Comparison of ENCODE assay signal across 8 mouse cellular contexts in genomic region chr17:53480433-53480832, GRCm38 (mm10). TPM values are rescaled to one million over a fixed set of nuclear protein-coding genes. Genes with fewer than 3 reads are reported as not detected.
A peak's percentile ranks its signal among the peaks of the same experiment; 100 is the strongest.
DNase-seq lines count a peak whose midpoint lies in the region; ATAC-seq and TF ChIP-seq lines count a peak whose summit lies in the region.

No protein-coding gene starts in this region.

- peaks cover 4% of the 10 kb centered on the region for H3K36me3 ChIP-seq in lung, embryonic 16.5 days (ENCODE audit: control insufficient read depth, insufficient read depth, low read length)
- H3K36me3 ChIP-seq in forebrain, embryonic 10.5 days (replicated peaks), result peaks cover 17% of the 10 kb centered on the region
- H3K36me3 ChIP-seq in limb, embryonic 11.5 days (ENCODE audit: control insufficient read depth, insufficient read depth, low read length), result no peaks in the 10 kb centered on the region

- no peak overlapping the region for H3K27ac ChIP-seq in lung, embryonic 16.5 days (ENCODE audit: low read length)
- H3K27ac ChIP-seq in forebrain, embryonic 10.5 days, result peak overlapping the region; percentile 93; the same call in 1 of the 2 replicates
- H3K27ac ChIP-seq in limb, embryonic 11.5 days (replicated peaks; ENCODE audit: low read depth, low read length), result no peak overlapping the region
- no peak overlapping the region for H3K27ac ChIP-seq in olfactory bulb, adult 2 months (ENCODE audit: insufficient read depth, low read depth, low read length)

- H3K4me1 ChIP-seq in lung, embryonic 16.5 days (replicated peaks; ENCODE audit: control insufficient read depth, insufficient read depth, low read length), result peaks cover 15% of the 10 kb centered on the region
- peaks cover 25% of the 10 kb centered on the region for H3K4me1 ChIP-seq in forebrain, embryonic 10.5 days
- H3K4me1 ChIP-seq in limb, embryonic 11.5 days (ENCODE audit: control insufficient read depth, insufficient read depth, low read length), result peaks cover 4% of the 10 kb centered on the region; the same call in 1 of the 2 replicates
- H3K4me1 ChIP-seq in olfactory bulb, adult 2 months (ENCODE audit: control insufficient read depth, insufficient read depth, low read length), result peaks cover 2% of the 10 kb centered on the region
- peaks cover 5% of the 10 kb centered on the region; the same call in 1 of the 2 replicates for H3K4me1 ChIP-seq in lung, adult 2 months (ENCODE audit: control insufficient read depth, insufficient read depth, low read length)

- ATAC-seq in lung, embryonic 16.5 days (ENCODE audit: low read depth), result no peak
- no peak for ATAC-seq in limb, embryonic 11.5 days (ENCODE audit: insufficient number of reproducible peaks, low FRiP score, low TSS enrichment, low read depth)

- 41% methylated on average over 7 of the region's 7 CpGs for WGBS in lung, embryonic 16.5 days
- 61% methylated on average over 7 of the region's 7 CpGs for WGBS in forebrain, embryonic 10.5 days
- WGBS in limb, embryonic 11.5 days, result 64% methylated on average over 7 of the region's 7 CpGs
- 40% methylated on average over 7 of the region's 7 CpGs for WGBS in olfactory bulb, adult 2 months
- 28% methylated on average over 7 of the region's 7 CpGs for WGBS in lung, adult 2 months

- H3K4me3 ChIP-seq in lung, embryonic 16.5 days (ENCODE audit: low read length), result peak overlapping the region; percentile 98
- H3K4me3 ChIP-seq in forebrain, embryonic 10.5 days, result peak overlapping the region; percentile 89
- H3K4me3 ChIP-seq in limb, embryonic 11.5 days (ENCODE audit: low read depth, low read length), result peak overlapping the region; percentile 88
- 0 out of 2 replicates have a peak overlapping the region, but pooled peaks have one; percentile 19 for H3K4me3 ChIP-seq in olfactory bulb, adult 2 months (ENCODE audit: insufficient read depth, low read depth, low read length)
- H3K4me3 ChIP-seq in lung, adult 2 months (replicated peaks; ENCODE audit: extremely low read depth, low read depth, low read length), result no peak overlapping the region

- peak overlapping the region; percentile 98 for H3K9ac ChIP-seq in lung, embryonic 16.5 days (ENCODE audit: low read length)
- peak overlapping the region; percentile 90 for H3K9ac ChIP-seq in limb, embryonic 11.5 days (ENCODE audit: low read length)

- H3K9me3 ChIP-seq in lung, embryonic 16.5 days (ENCODE audit: control insufficient read depth, low read length), result no peaks in the 10 kb centered on the region
- H3K9me3 ChIP-seq in forebrain, embryonic 10.5 days, result no peaks in the 10 kb centered on the region
- H3K9me3 ChIP-seq in limb, embryonic 11.5 days (ENCODE audit: control insufficient read depth, low read length), result no peaks in the 10 kb centered on the region

- no peak for TF ChIP-seq CTCF in olfactory bulb, adult 2 months (IDR thresholded peaks at IDR 0.05; ENCODE audit: insufficient read depth, low read depth, low read length)
- no peak for TF ChIP-seq CTCF in lung, adult 2 months (IDR thresholded peaks at IDR 0.05; ENCODE audit: insufficient read depth, low read length)

- DNase-seq in lung, postnatal 14 days, result no peak
- DNase-seq in forebrain, embryonic 10.5 days (ENCODE audit: extremely low spot score, low spot score), result no peak
- no peak for DNase-seq in limb, embryonic 11.5 days (ENCODE audit: low spot score)
- DNase-seq in urinary bladder, postnatal 4 days (ENCODE audit: low spot score in 2 of 2), result no peak
- no peak for DNase-seq in spleen, postnatal 36 days (ENCODE audit: low spot score in 2 of 2)
- no peak for DNase-seq in lung, adult 2 months

- peak overlapping the region; percentile 75 for H3K4me2 ChIP-seq in lung, embryonic 16.5 days (ENCODE audit: low read depth, low read length)
- peak overlapping the region; percentile 55 for H3K4me2 ChIP-seq in limb, embryonic 11.5 days (ENCODE audit: low read depth, severe bottlenecking)

- no peak for TF ChIP-seq POLR2A in olfactory bulb, adult 2 months (IDR thresholded peaks at IDR 0.05; ENCODE audit: insufficient read depth, low read depth, low read length)
- no peak for TF ChIP-seq POLR2A in lung, adult 2 months (IDR thresholded peaks at IDR 0.05; ENCODE audit: borderline replicate concordance, extremely low read depth, low read depth, low read length)

- no peaks in the 10 kb centered on the region for H3K27me3 ChIP-seq in lung, embryonic 16.5 days (ENCODE audit: control insufficient read depth, insufficient read depth, low read depth, low read length)
- H3K27me3 ChIP-seq in forebrain, embryonic 10.5 days (ENCODE audit: poor library complexity, severe bottlenecking), result no peaks in the 10 kb centered on the region
- no peaks in the 10 kb centered on the region for H3K27me3 ChIP-seq in limb, embryonic 11.5 days (ENCODE audit: control insufficient read depth, insufficient read depth, low read length)

RNA-seq across cellular contexts. Expression of gene Rab5a, which starts 1.4 kb away (rescaled TPM):
- 66.1 and 71.7 TPM in 2 replicates for polyA plus RNA-seq in lung, embryonic 16.5 days (2015; fragmentation: Nextera tagmentation; extraction: Ambion mirVana)
- 55.3 and 56.5 TPM in 2 replicates for polyA plus RNA-seq in forebrain, embryonic 10.5 days (2016; fragmentation: Nextera tagmentation; extraction: Ambion mirVana)
- polyA plus RNA-seq in limb, embryonic 11.5 days (2014; fragmentation: Nextera tagmentation; extraction: Ambion mirVana), result 75.1 and 81.6 TPM in 2 replicates
- not detected in 2 replicates for polyA plus RNA-seq in olfactory bulb, adult 2 months (2012; ENCODE audit: insufficient read depth, insufficient read length, low replicate concordance, missing spikeins)
- 8.9 and 13.5 TPM in 2 replicates for polyA plus RNA-seq in lung, adult 2 months (2012; rRNA removed)

RNA-seq across cellular contexts. Expression of gene Efhb, which starts 17.3 kb away (rescaled TPM):
- 1.1 and 1.3 TPM in 2 replicates for polyA plus RNA-seq in lung, embryonic 16.5 days (2015; fragmentation: Nextera tagmentation; extraction: Ambion mirVana)
- polyA plus RNA-seq in forebrain, embryonic 10.5 days (2016; fragmentation: Nextera tagmentation; extraction: Ambion mirVana), result 0.41 and 0.66 TPM in 2 replicates
- polyA plus RNA-seq in limb, embryonic 11.5 days (2014; fragmentation: Nextera tagmentation; extraction: Ambion mirVana), result 0.17 and 0.26 TPM in 2 replicates
- polyA plus RNA-seq in olfactory bulb, adult 2 months (2012; ENCODE audit: insufficient read depth, insufficient read length, low replicate concordance, missing spikeins), result not detected in 2 replicates
- 0.53 and 1.0 TPM in 2 replicates for polyA plus RNA-seq in lung, adult 2 months (2012; rRNA removed)

RNA-seq across cellular contexts. Expression of gene Pp2d1, which starts 58.8 kb away (rescaled TPM):
- 0.20 and 0.24 TPM in 2 replicates for polyA plus RNA-seq in lung, embryonic 16.5 days (2015; fragmentation: Nextera tagmentation; extraction: Ambion mirVana)
- polyA plus RNA-seq in forebrain, embryonic 10.5 days (2016; fragmentation: Nextera tagmentation; extraction: Ambion mirVana), result 0.25 and 0.26 TPM in 2 replicates
- polyA plus RNA-seq in limb, embryonic 11.5 days (2014; fragmentation: Nextera tagmentation; extraction: Ambion mirVana), result 0.16 and 0.23 TPM in 2 replicates
- not detected in 2 replicates for polyA plus RNA-seq in olfactory bulb, adult 2 months (2012; ENCODE audit: insufficient read depth, insufficient read length, low replicate concordance, missing spikeins)
- polyA plus RNA-seq in lung, adult 2 months (2012; rRNA removed), result not detected in 2 replicates
